Mouse (Mus musculus) layer of hippocampus, postnatal 10 days (tissue): ENCODE measurements around the gene Recql5. TPM values are rescaled to one million over a fixed set of nuclear protein-coding genes. Genes with fewer than 3 reads are reported as not detected.
"Not testable (repeated sequence)": the region's sequence is repeated elsewhere in the genome, so short reads cannot be mapped to it uniquely, and the experiment has no call there.

Source experiments
- DNase-seq, 2 experiments: peaks; one replicate each; pipeline ENCODE4 v3.0.0; 2021; ENCODE audit warnings: low spot score in 2 of 2
- total RNA-seq, 2 experiments: library from RNA; stranded (reverse); gene quantifications; 2 replicates each; pipeline ENCODE4 v1.2.3; 2021

Recql5 gene
- total RNA-seq, 2 experiments from 2014 or later: 21.6 to 25.5 TPM

DNA sequence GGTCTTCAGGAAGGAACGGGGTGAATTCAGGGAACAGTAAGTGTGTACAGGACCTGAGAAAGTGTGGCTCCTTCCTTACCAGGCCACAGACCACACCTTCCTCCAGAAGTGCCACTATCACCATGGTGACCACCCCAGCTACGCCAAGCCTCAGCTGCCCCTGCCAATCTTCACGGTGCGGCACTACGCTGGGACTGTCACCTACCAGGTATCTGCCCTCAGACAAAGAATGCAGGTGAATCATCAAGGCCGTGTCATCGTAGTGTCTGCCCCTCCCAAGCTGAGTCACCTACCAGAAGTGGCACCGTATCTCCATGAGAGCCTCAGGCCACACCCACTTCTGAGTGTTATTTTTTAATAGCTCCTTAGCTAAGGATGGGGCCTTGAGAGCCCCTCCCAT is 63.9 kb downstream of the Recql5 start:
- DNase-seq: no peak

DNA sequence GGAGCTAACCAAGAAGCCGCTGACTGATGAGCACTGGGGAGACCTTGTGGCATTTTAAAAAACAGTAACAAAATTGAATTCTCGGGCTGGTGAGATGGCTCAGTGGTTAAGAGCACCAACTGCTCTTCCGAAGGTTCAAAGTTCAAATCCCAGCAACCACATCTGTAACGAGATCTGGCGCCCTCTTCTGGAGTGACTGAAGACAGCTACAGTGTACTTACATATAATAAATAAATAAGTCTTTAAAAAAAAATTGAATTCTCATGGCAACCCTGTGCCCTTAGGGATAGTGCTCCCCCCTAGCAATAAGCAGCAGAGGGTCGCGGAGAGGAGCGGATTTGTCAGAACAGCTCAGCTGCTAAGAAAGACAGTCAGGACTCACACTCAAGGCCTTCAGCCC is 69.4 kb downstream of the Recql5 start:
- no peak for DNase-seq

DNA sequence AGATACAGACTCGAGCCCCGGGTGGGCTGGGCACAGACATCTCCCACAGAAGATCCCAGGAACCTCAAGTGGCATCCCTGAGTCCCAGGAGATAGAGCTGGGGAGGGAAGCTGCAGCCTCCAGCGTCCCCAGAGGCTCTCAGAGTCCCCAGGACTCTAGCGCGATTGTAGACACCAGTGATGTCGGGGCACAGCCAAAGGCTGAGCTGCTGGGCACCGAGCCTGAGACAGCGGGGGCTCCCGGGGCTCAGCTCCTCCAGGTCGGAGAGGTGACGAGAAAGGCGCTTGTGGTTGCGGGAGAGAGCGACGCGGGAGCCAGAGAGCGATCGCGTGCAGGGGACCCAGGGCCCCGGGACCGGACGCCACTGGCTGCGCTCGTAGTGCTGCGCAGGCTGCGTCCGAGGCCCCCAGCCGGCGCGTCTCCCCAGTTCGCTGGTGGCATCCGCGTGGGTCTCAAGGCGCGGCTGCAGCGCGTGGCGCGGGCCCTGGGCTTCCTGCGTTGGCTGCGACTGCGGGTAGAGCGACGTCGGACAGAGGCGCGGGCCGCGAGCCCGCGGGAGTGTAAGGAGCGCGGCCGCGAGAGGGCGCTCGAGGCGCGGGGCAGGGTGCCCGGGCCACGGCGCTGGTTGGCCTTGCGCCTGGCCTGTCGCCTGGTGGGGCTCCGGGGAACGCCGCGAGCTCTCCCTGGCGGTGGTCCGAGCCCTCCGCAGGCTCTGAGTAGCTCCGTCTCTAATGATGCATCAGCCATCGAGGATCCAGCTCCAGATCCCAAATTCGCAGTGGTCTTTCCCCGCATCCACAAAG is 73.9 kb downstream of the Recql5 start:
- peak; percentile 85 to 90 for DNase-seq

DNA sequence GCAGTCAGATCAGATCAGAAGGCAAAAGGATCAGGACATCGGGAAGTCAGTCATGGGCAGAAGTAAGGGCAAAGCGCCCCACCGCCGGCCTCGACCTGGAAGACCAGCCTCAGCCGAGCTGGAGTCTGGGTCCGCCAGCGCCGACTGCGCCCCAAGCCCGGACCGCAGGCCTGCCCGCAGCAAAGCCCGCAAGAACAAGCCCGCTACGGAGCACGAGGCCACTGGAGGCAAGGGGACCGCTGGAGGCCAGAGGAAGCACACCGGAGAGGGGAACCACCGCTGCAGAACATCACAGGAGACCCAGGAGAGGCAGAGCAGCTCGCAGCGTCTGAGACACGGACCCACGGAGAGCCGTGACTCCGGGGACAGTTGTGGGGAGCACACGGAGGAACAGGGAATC is 74.9 kb downstream of the Recql5 start, which contains the start of gene Myo15b:
Gene Myo15b, plus strand, starts transcription at position 53 of the 400 bp plus-strand sequence.
- DNase-seq: no peak

DNA sequence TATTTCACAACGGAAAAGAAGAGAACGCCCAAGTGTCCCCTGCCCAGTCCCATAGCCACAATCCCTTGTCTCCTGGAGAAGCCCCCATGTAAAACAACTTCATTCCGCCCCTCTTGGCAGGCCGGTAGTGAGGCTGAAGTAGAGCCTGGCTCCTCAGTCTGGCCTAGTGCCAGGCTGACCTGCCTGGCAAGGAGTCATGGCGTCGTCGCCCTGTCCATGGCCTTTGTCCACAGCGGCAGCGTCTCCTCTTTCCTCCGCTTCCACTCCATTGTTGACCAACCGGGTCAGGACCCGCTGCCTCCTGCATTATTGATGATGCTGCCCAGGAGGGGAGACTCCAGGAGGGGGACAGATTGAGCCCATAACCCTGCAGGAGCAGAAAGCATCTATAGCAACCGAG is 75.3 kb downstream of the Recql5 start:
- DNase-seq: no peak

DNA sequence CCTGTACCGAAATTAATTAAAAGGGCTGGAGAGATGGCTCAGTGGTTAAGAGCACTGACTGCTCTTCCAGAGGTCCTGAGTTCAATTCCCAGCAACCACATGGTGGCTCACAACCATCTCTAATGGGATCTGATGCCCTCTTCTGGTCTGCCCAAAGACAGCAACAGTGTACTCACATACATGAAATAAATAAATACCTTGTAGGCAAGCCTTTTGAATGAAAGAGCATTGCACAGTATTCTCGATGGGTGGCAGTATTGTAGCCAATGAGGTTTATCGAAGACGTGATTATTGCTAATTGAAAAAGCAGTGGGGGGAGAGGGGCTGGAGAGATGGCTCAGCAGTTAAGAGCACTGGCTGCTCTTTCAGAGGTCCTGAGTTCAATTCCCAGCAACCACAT is 76.1 kb downstream of the Recql5 start:
- DNase-seq: not testable (repeated sequence)

DNA sequence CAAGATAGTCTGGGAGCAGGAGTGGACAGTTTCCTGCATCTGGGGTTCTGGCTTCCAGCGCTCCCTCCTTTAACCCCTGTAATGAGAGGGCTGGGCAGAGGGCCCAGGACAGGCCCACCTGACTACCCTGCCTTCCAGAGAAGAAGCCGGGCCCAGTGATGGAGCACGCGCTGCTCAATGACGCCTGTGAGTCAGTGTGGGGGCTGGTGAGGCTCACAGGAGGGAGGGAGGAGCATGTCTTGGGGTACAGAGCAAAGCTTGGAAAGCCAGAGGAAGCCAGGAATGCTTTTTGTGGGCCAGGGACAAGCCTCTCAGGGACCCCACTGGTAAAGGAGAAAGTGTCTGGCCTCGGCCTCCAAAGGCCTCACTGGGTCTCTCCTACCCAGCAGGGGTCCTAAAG is 78.6 kb downstream of the Recql5 start:
- no peak for DNase-seq

DNA sequence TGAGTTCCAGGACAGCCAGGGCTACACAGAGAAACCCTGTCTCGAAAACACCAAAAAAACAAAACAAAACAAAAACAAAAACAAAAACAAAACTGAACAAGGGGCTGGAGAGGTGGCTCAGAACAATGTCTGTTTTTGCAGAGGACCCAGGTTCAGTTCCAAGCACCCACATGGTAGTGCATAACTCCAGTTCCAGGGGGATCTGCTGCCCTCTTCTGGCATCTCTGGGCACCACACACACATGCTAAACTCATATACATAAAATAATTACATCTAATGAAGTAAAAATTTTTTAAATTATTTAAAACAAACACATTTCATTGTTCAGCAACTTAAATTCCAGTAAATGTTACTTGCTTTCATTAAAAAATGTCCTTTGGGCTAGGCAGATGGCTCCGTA is 87.5 kb downstream of the Recql5 start:
- DNase-seq: no peak

DNA sequence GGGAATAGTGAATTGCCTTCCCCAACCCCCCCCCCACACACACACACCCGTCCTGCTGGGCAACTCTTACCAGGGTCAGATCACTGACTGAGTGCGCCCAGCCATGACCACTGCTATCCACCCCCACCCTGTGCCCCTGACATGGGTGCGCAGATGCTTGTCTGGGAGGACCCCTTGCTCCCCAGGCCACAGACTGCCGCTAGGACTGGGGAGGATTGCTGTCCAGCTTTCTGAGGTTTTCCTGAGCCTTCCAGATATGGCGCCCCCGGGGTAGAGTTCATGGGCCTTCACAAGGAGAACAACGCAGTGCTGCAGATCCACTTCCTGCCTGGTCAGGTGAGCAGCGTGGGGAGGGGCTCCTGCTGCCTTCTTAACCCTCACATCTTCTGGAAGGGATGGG is 89.0 kb downstream of the Recql5 start:
- no peak for DNase-seq

DNA sequence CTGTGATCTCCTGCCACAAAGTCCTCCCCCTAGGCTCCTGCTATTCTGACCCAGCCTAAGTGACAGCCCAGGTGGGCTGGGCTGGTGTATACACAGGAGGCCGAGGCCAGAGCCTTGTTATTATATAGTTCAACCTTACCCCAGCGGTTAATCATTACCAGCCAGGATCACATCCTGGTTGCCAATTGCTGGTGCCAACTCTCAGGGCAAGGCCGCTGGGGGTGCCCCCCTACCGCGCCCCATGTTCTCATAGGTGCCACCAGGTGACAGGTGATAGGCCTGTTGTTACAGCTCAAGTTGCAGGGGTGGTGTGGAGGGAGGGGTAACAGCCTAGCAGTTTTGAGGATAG is 89.4 kb downstream of the Recql5 start:
- DNase-seq: no peak

DNA sequence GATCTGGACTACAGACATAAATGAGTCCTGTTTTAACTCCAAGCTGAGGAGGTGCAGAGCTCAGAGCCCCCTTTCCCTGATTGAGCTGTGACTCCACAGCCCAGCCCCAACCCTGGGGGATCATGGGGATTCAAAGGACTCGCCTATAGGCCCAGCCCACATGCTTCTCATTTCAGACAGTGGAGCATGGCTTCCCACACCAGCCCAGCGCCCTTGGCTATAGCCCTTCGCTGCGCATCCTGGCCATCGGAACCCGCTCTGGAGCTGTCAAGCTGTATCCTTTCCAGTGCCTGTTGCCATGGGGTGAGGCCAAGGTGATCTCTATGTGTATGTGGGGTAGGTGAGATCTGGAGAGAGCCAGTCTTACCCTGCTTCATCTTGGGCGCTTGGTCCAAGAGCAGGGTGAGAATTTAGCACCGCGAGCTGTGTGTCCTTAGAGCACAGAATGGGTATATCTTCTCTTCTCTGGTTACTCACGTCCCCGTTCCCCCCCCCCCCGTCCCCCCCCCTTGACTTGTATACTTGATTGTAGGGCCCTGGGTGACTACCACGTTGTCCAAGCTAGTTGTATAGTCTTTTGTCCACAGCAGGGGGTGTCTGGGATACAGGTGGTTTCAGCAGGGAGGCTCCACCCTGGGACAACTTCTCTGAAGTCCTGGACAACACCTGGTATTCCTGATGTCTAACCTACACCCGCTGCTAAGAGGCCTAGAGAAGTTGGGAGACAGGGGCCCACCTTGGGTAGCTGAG is 90.0 kb downstream of the Recql5 start:
- DNase-seq: no peak

Other genes with a start within 250 kb of the Recql5 start
- 100 to 1,000 TPM; 160 to 186 TPM for gene Grb2, start 224.9 kb downstream of the Recql5 start, total RNA-seq
- gene Tmem94, start 168.0 kb downstream of the Recql5 start, total RNA-seq: 10 to 100 TPM; 33.4 to 38.2 TPM
- 10 to 100 TPM; 20.5 to 21.6 TPM for gene Caskin2, start 119.8 kb downstream of the Recql5 start, total RNA-seq
- 10 to 100 TPM; 16.1 to 22.3 TPM for gene Tsen54, start 118.8 kb downstream of the Recql5 start, total RNA-seq
- gene Llgl2, start 109.4 kb downstream of the Recql5 start, total RNA-seq: 1 to 10 TPM in 1 of 2 experiments, under 1 TPM in 1; 0.73 to 1.0 TPM
- under 1 TPM; 0.04 to 0.21 TPM for gene Myo15b, start 75.1 kb downstream of the Recql5 start, total RNA-seq
- under 1 TPM; 0.85 to 0.98 TPM for gene Smim5, start 33.5 kb downstream of the Recql5 start, total RNA-seq
- not detected for gene Smim6, start 21.5 kb downstream of the Recql5 start, total RNA-seq
- gene Sap30bp, start 195 bp downstream of the Recql5 start, total RNA-seq: 10 to 100 TPM; 52.6 to 53.4 TPM
- 1 to 10 TPM in 1 of 2 experiments, under 1 TPM in 1; 0.85 to 1.3 TPM for gene Itgb4, start 41.2 kb upstream of the Recql5 start, total RNA-seq
- 10 to 100 TPM; 20.5 to 24.7 TPM for gene Galk1, start 79.2 kb upstream of the Recql5 start, total RNA-seq
- gene H3f3b, start 94.5 kb upstream of the Recql5 start, total RNA-seq: 100 to 1,000 TPM; 400 to 469 TPM
- 10 to 100 TPM; 23.9 to 28.1 TPM for gene Unk, start 96.8 kb upstream of the Recql5 start, total RNA-seq
- gene Unc13d, start 144.5 kb upstream of the Recql5 start, total RNA-seq: 1 to 10 TPM; 1.3 TPM
- gene Wbp2, start 153.5 kb upstream of the Recql5 start, total RNA-seq: 100 to 1,000 TPM; 199 to 238 TPM
- 1 to 10 TPM; 6.4 to 7.2 TPM for gene Trim47, start 193.7 kb upstream of the Recql5 start, total RNA-seq
- gene Trim65, start 197.7 kb upstream of the Recql5 start, total RNA-seq: 1 to 10 TPM; 5.3 to 5.5 TPM
- gene Mrpl38, start 205.4 kb upstream of the Recql5 start, total RNA-seq: 10 to 100 TPM; 55.6 to 64.8 TPM
- gene Fbf1, start 234.7 kb upstream of the Recql5 start, total RNA-seq: 10 to 100 TPM; 84.7 to 94.9 TPM